Mouse (Mus musculus) thymus, adult 18-20 months (tissue): ENCODE results near the gene Ppa1.
A peak's percentile ranks its signal among the peaks of the same experiment; 100 is the strongest.
"Not testable (repeated sequence)": the region's sequence is repeated elsewhere in the genome, so short reads cannot be mapped to it uniquely, and the experiment has no call there.

Source experiments
- DNase-seq, 2 experiments: peaks; one replicate each; pipeline ENCODE4 v3.0.0; 2022; ENCODE audit warnings: mixed read lengths in 2 of 2

Ppa1 gene

DNA sequence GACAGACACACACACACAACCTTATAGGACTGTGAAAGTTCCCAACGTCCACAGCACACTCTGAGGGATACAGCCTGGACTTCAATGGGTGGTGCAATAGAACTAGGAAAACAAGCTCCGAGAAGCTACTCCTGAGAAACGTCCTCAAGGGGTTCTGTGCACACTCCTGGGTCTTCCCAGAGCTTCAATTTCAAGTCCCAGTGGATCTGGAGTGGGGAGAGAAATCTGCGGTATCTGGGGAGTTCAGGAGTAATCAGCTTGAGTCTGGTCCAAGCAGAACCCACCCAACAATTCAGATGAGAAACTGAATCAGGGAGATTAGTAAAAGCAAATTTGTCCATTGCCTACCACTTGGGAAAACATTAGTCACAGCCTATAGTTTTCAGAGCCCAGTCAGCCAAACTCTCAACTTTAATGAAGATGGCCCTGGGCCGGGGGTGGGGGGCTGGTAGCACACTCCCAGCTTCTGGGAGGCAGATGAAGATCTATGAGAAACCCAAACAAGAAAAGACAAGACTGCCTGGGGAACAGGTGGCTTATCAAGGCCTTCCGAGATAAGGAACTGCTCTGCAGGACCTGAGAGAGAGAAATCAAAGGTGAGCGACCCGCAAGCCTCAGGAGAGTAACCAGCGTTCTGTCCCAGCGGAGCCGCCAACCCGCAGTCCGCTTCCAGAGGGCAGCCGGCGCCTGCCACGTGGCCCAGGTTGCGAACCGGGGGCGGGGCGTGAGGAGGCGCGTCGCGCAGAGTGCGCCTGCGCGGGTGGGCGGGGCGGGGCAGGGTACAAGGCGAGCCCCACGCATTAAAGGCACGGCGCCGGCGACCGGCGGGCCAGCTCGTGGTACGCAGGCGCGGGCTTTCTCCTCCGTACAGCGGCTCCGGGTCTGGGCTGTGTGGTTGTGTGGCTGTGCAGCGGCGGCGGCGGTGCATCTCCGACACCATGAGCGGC lies at the start of gene Ppa1:
Gene Ppa1 (plus strand): TSS at position 763 of the 947 bp plus-strand sequence.
- peak; percentile 71 to 78 for DNase-seq

DNA sequence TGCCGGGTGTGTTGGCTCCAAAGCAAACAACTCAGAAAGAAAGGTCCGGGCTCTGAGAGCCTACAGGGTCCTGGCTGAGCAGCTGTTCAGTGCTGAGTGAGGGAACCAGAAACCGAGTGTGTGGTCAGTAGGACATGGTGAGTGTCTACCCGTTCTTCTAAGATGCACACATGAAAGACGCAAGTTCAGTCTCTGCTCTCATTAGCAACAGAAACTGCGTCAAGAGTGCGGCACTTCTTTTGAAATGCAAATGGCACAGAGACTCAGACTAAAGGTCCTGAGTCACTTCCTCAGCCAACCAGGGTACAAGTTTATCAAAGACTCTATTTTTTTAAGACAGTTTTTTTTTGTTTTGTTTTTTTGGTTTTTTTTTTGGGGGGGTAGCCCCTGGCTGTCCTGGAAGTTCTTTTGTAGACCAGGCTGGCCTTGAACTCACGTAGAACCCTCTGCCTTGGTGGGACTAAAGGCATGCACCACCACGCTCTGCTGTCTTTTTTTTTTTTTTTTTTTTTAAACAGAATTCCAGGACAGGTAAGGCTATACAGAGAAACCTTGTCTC lies 48.7 kb upstream of the Ppa1 start:
- DNase-seq = no peak

DNA sequence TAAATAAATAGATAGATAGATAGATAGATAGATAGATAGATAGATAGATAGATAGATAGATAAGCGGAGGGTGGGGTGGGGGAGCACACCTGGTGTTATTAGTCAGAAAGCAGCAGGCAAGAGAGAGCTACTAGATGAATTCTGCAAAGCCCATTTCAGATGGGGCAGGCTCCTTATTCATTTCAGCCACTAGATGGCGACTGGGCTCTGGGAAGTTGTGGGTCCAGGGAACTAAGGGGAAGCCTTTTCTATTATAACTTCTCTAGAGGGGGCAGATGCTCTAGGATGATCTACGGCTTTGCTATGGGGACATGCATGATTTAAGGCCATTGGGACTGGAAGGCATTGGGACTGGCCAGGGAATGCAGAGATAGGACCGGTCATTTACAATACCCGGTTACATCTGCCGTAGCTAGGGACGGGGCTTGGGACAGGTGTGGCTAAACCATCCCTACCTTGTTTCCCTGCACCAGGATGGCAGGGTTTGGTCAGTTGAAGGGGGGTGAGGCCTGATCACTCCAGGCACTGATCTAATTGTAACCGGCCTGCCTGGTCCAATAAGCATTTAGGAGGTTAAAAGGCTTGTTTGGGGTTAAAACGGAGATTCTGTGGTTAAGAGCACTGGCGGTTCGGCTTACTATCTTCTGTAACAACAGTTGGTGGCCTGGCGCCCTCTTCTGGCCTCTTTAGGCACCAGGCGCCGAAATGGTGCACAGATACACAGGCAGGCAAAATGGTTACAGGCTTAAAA lies 45.9 kb upstream of the Ppa1 start:
- peak in 1 of 2 experiments; percentile 16 for DNase-seq

DNA sequence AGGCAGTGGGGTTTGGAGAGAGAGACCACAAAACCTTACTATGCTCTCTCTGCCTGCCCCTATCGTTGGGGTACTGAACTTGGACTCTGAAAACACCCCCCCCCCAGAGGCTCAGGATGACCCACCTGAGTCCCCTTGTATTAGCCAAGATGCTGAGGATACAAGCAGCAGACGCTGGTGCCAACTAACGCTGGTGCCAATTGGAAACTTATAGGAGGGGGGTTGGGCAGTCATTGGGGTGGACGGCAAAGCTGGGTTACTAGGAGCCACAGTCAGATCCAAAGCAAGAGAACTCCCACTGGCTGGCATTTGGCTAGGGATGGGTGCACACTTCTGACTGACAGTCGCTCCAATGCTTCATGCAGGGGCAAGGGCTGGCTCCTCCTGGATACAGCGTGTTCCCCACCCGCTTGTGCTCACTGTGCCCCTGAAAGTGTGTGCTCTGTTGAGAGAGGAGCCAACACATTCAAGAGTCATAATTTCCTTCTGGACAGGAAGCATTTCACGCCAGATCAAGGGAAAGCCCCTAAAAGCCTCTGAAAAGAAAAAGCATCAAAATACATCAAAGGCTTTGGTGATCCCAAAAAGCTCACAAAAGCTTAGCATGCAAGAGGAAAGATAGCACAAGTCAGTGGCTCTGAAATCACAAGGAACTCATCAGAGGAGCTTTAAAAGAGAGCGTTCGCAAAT lies 43.8 kb upstream of the Ppa1 start:
- DNase-seq = no peak

DNA sequence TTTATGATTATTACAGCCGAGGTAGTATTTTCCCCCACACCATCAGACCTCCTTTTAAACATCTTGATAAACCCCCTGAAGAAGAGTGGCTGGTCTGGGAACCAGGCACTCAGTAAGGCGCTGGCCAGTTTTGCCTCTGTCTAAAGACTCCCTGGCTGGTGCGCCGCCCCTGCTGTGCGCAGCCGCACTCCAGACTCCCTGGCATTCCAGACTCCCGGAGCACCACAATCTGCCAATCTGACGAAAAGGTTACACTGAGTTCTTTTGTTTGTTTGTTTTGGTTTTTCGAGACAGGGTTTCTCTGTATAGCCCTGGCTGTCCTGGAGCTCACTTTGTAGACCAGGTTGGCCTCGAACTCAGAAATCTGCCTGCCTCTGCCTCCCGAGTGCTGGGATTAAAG lies 43.0 kb upstream of the Ppa1 start:
- not testable (repeated sequence) for DNase-seq

DNA sequence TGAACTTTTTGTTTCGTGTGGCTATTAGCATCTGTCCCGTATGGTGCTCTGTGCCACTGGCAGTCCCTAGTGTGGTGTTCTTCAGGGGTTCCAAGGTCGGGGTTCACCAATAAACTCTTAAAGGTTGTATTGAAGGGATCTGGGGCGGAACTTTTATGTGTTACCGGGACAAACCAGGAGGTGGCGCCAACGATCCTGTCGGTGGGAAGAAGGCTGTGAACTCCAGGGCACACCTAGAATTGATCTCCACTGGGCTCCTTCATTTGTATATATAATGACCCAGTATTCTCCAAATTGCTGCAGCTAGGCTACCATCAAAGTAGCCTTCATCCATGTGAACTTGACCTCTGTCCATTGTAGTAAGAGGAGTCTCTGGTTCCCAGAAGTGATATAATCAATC lies 42.5 kb upstream of the Ppa1 start:
- DNase-seq = no peak

DNA sequence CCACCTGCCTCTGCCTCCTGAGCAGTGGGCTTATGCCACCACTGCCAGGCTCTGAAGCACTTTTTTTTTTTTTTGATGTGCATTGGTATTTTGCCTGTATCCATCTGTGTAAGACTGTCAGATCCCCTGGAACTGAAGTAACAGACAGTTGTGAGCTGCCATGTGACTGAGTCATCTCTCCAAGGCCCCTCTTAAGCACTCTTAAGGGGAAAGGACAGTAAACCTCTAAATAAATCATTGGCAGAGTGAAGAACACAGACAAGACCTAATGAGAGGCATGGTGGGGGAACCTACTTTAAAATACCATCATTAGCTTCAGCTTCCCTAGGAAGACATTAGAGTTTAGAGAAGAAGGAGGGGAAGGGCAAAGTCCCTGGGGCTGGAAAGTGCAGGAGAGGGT lies 40.1 kb upstream of the Ppa1 start:
- DNase-seq = no peak

DNA sequence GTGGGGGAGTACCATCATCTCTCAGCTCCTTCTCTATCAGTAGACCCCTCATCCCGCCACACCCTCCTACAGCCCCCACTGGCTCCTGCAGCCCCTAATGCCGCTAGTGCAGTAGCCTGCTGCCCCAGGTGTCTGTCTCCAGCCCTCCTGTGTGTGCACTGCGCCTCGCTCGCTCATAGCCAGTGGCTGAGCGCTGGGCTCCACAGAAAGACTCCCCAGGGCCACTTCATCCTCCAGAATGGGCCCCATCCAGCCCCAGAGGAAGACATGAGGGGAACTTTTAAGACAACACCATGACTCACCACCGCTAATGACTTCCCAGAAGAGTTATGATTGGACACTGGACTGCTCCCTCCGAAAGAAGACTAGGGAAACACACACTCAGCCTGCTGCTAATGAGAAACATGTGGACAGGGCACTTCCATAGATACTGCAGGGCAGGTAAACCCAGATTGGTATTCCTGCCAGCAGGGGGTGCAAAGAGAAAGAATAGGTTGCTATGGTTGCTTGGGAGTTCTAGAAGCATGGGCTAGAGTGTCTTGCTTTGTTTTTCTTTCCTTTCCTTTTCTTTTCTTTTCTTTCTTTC lies 37.6 kb upstream of the Ppa1 start:
- no peak for DNase-seq

DNA sequence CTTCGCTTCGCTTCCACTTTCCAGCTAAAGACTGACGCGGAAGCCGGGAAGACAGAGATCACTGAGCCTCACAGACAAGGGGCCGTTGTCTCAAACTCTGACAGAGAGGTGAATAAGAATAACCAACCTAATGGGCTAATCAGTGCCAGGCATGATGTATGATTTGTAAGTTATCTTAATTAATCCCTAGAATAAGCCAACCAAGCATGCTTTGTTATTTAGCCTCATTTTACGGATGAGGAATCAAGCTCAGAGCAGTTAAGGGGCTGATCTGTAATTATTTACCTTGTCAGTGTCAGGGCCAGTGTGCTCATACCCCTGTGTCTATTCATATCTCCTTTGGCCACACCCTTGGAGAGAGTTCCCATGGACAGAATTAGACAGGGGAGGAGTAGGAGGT lies 34.0 kb upstream of the Ppa1 start:
- no peak for DNase-seq

DNA sequence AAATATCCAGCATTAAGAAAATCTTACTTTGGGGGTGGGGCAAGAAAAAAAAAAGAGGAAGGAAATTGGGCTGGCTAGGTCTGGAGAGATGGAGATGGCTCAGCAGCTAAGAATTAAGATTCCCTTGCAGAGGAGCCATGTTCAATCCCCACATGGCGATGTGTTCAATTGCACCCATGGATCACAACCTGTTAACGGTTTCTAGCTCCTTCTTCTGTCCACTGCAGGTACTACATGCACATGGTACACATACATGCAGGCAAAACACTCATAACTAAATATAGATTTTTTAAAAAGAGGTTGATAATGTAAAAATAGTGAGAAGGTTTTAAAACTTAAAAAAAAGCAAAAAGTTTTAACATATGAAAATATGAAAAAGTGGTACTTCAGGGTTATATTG lies 29.8 kb upstream of the Ppa1 start:
- DNase-seq = no peak

DNA sequence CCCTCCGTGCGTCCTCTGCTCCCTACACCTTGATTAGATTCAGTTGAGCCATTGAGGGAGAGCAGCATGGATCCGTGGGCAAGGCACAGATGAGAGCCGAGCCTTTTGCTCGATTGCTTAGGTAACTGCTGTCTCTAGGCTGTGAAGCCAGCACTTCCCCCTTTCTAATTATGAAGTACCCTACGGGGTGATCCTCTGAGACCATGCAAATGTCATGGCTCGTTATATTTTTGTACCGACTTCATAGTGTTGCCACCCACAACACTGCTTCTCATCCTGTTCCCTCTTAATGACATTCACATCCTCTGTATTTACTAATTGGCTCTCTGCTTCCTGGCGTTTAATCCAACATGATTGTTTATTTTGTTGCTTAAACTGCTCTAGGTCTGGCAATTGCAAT lies 26.7 kb upstream of the Ppa1 start:
- no peak for DNase-seq

DNA sequence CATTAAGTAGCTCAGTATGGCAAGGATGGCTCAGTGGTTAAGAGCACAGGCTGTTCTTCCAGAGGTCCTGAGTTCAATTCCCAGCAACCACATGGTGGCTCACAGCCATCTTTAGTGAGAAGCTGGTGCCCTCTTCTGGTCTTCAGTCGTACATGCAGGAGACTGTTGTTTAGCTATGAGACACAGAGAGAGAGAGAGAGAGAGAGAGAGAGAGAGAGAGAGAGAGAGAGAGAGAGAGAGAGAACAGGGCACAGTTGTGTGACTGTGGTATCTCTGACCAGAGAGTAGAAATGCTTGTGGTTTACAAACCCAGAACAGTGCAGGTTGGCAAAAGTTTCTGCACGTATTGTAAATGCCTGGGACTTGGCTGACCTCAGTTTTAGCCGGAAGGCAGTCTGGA lies 24.5 kb upstream of the Ppa1 start:
- not testable (repeated sequence) for DNase-seq

DNA sequence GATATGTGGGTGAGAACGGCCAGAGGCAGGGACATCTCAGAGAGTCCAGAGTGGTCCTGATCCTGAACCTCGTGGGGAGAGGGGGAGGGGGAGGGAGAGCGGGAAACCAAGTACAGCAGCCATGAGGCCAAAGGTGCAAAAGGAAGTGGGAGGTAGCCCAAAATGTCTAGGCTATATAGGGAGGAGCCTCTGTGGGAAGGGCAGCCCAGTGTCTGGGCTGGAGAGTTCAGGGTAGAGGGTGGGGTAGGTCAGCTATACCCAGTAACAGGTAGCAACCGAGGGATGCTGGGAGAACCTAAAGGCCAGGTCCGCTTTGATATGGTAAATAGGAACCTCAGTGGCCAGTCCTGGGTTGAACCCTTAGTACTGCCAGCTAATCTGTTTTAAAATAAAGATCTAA lies 23.6 kb upstream of the Ppa1 start:
- DNase-seq = no peak

DNA sequence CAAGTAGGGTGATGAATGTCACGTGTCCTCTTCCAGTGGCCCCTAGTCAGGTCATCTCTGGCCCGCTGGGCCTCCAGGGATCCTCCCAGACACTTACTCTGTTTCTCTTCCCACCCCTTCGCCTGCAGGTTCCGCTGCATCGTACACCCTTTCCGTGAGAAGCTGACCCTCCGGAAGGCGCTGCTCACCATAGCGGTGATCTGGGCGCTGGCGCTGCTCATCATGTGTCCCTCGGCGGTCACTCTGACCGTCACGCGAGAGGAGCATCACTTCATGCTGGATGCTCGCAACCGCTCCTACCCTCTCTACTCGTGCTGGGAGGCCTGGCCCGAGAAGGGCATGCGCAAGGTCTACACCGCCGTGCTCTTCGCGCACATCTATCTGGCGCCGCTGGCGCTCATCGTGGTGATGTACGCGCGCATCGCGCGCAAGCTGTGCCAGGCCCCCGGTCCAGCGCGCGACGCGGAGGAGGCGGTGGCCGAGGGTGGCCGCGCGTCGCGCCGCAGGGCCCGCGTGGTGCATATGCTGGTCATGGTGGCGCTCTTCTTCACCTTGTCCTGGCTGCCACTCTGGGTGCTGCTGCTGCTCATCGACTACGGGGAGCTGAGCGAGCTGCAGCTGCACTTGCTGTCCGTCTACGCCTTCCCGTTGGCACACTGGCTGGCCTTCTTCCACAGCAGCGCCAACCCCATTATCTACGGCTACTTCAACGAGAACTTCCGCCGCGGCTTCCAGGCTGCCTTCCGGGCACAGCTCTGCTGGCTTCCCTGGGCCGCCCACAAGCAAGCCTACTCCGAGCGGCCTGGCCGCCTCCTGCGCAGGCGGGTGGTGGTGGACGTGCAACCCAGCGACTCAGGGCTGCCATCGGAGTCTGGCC lies 22.7 kb upstream of the Ppa1 start:
- DNase-seq = no peak

DNA sequence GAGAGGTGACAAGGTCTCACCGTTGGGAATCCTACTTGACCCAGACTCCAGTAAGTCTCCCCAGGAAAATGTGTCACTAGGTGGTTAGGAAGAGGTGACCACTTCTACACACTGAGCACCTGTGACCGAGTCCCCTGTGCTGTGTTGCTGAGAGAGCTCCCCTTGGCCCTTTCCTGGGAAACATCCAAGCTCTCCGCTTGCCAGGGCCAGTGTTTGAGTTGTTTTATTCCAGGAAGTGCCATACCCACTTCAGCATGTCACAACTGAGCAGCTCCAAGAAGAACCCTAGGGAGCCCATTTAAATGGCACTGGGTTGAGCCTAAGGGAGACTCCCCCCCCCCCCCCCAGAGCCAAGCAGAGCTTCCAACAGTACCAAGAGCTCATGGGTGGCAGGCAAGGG lies 21.8 kb upstream of the Ppa1 start:
- DNase-seq = no peak

DNA sequence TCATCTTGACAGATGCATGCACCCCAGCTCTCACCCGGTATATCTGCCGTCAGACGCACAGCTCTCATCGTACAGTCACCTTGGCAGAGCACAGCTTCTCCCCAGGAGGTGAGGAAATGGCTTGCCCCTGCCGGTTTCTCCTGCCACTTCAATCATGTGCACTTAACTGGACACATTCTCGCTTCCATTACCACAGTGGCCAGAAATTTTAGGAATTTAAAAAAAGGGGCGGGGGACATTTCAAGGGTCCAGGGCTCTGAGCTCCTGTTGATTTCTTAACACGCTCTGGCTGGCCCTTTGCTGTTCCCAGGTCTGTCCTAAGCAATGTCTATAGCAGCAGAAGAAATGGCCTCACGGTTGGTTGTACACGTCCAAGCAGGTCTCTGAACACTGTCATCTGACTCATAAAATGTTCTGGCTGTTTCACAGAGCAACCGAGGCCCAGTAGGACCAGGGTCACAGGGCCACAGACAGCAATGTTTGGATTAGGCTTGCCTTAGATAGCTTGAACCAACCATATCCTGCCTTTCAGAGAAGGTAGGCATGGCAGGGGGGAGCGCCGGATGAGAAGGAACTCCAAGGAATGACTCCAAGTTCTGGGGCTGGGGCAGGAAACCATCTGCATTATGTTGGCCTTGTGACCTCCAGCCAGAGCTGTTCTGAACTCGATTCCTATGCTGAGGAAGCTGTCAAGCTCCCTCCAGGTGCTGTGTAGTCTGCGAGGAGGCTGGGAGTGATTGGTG lies 21.0 kb upstream of the Ppa1 start:
- no peak for DNase-seq

DNA sequence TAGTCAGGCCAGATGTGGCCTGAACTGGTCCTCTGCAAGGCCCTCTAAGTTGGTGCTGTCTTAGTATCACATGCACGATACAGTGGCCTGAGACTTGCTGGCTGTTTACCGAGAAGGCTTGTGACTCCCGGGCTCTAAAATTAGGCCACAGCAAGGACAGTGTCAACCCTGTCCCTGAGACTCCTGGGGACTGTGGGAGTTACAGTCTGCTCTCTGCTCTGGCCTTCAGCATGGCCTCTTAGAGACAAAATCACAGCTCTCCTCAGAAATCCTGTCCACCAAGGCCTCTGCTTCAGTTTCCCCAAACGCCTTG lies 20.5 kb upstream of the Ppa1 start:
- no peak for DNase-seq

DNA sequence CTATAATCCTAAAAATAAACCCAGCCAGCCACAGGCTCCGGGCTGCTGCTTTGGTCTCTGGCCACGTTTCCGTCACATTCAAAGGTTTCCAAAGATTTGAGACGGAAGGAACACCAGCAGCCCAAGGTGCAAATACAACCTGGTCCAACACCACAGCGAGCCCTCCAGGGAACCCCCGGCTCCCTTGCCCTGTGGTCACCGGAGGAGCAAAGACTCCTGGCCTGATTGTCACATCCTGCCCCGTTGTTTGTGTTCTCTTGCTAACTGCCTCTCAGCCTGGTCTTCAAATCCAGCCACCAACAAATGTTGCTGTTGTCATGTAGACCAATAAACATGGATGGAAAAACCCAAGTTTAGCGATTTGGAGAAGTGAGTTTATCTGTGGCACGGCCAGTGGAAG lies 15.9 kb upstream of the Ppa1 start:
- no peak for DNase-seq

DNA sequence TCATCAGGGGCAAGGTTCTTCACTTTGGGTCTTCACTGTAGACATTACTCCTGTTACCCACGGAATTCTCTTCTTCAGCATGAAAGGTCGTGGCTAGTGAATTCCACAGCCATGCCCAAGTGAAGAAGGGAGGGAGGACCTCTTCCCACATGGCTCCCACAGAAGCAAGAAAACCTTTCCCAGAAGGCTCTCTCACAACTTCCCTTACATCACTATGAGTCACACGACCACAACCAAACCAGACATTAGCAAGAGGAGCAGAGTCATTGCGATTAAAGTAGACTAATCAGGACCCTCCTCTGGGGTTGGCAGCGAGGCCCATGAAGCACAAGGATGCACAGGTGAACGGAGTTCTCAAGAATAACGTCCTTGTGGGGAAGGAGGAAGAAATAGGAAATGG lies 11.3 kb upstream of the Ppa1 start:
- DNase-seq = no peak

DNA sequence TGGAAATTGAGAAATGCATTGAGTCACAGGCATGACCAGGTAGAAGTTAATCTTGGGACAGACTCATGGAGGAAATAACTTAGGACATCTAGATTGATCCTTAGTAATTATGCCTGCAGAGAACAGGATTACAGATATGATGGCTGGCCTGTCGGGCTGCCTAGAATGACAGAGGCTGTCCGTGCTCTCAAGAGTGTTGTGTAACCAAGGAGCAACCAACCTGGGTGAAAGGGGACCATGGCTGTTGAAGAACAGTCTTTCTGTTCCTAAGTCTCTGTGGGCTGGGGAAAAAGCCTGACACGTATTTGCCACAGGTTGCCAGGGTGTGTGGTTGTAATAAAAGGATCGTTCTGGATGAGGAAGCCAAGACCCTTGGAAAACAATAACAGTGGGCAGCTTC lies 8.0 kb upstream of the Ppa1 start:
- DNase-seq = no peak

DNA sequence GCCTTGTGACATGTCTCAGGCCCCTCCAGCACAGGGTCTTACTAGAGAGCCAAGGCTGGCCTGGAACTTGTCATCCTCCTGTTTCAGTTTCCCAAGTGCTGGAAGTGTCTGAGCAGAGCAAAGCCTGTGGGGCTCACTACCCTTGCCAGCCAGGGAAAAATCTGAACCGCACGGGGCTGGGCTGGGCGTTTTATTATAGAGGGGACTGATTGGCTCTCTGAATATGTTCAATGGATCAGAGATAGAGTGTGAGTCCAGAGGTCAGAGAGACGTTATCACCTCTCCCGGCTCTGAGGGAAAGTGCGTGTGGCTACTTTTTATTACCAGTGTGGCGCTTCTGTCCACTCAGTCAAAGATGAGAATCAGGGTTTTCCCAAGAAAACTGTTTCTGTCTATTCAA lies 1.8 kb upstream of the Ppa1 start:
- no peak for DNase-seq
